Mouse (Mus musculus): ENCODE data around the gene Ttc27. TPM values are rescaled to one million over a fixed set of nuclear protein-coding genes. Genes with fewer than 3 reads are reported as not detected.
A peak's percentile ranks its signal among the peaks of the same experiment; 100 is the strongest.

Ttc27 gene
- polyA plus RNA-seq, 1 experiment from 2014 or later: 19.8 TPM

DNA sequence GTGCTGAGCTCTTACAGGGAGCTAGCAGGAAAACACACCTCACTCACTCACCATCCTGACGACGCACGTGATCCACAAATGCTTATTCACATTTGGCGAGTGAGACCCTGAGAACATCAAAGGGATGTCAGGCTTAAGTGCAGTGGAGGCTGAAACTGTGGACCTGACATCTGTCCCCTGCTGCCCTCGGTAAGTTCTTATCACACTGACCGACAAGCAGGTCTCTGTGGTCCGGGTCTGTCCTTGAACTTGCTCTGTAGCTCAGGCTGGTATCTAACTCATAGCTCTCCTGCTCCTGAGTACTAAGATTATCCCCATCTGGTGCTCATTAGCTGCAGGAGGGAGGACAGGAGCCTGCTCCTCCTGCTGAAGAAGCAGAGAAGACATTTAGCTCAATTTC is 162.2 kb downstream of the Ttc27 start:
- Histone ChIP-seq H3K27ac (ENCODE audit: low read length) (no peak overlapping the region), H3K36me3 (ENCODE audit: control insufficient read depth, insufficient read depth, low read length) (no peaks in the 10 kb centered on the region), H3K4me1 (ENCODE audit: control insufficient read depth, insufficient read depth, low read length) (no peaks in the 10 kb centered on the region), H3K9ac (ENCODE audit: low read depth, low read length) (no peak overlapping the region), H3K4me3 (ENCODE audit: low read length) (no peak overlapping the region), H3K27me3 (replicated peaks; ENCODE audit: control insufficient read depth, insufficient read depth, low read length) (no peaks in the 10 kb centered on the region), H3K4me2 (ENCODE audit: low read depth, low read length) (no peak overlapping the region), H3K9me3 (ENCODE audit: control insufficient read depth, low read length) (no peaks in the 10 kb centered on the region)
- ATAC-seq: no peak
- 41% methylated on average over 7 of the region's 7 CpGs for WGBS

DNA sequence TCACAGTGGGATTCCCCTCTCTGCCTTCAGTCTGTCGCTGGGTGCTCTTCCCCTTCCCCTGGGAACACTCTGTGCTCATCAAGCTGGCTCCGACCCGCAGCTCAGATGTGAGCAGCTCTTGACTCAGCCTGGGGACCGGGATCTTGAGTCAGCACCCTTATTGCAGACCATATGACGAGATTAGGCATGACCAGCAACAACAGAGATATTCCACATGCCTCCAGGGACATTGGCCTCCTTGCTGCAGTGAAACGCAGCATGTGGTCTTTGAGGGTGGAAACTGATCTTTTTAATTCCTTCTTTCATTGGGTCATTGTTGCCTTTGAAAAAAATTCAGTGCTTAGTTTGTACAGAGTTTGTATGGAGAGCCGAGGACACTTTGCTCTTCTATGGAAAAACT is 169.5 kb downstream of the Ttc27 start:
- Histone ChIP-seq H3K27ac (ENCODE audit: low read length) (no peak overlapping the region), H3K36me3 (ENCODE audit: control insufficient read depth, insufficient read depth, low read length) (no peaks in the 10 kb centered on the region), H3K27me3 (replicated peaks; ENCODE audit: control insufficient read depth, insufficient read depth, low read length) (no peaks in the 10 kb centered on the region), H3K9ac (ENCODE audit: low read depth, low read length) (no peak overlapping the region), H3K4me3 (ENCODE audit: low read length) (no peak overlapping the region), H3K4me2 (ENCODE audit: low read depth, low read length) (no peak overlapping the region), H3K4me1 (ENCODE audit: control insufficient read depth, insufficient read depth, low read length) (no peaks in the 10 kb centered on the region), H3K9me3 (ENCODE audit: control insufficient read depth, low read length) (no peaks in the 10 kb centered on the region)
- no peak for ATAC-seq
- 77% methylated on average over 7 of the region's 7 CpGs for WGBS

- Histone ChIP-seq H3K27ac (ENCODE audit: low read length) (no peak overlapping the region), H3K9me3 (ENCODE audit: control insufficient read depth, low read length) (no peaks in the 10 kb centered on the region), H3K36me3 (ENCODE audit: control insufficient read depth, insufficient read depth, low read length) (no peaks in the 10 kb centered on the region), H3K4me1 (ENCODE audit: control insufficient read depth, insufficient read depth, low read length) (no peaks in the 10 kb centered on the region), H3K4me2 (ENCODE audit: low read depth, low read length) (no peak overlapping the region), H3K27me3 (replicated peaks; ENCODE audit: control insufficient read depth, insufficient read depth, low read length) (no peaks in the 10 kb centered on the region), H3K4me3 (ENCODE audit: low read length) (no peak overlapping the region), H3K9ac (ENCODE audit: low read depth, low read length) (no peak overlapping the region)
- WGBS: 71% methylated on average over 11 of the region's 11 CpGs
- no peak for ATAC-seq
Measured at GRCm38 (mm10) chr17:74888836-74889534, 171.5 kb downstream of the Ttc27 start.

DNA sequence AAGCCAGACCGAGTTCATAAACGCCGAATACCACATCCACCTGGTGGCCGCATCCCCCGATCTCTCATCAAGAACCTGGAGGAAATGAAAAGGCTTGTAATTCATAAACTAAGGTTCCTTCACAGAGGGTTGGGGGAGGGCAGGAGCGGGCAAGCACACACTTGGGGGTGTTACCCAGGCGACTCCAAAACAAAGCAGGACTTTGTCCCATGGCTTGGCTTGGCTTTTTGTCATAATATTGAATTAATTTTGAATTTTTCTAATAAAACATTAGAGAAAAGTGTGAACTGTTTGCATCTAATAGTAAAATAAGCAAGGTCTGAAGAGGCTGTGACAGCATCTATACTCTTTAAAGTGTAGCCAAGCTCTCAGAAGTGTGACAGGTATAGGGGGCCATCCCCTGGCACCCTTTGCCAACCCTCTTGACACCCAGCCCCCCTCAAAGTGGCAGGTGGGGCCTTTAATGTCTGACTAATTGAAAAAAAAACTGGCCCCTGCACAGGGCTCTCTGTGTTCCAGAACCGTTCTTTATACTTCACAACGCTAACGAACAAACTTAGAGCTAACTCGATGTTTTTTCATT is 172.1 kb downstream of the Ttc27 start:
- Histone ChIP-seq H3K4me1 (ENCODE audit: control insufficient read depth, insufficient read depth, low read length) (no peaks in the 10 kb centered on the region), H3K9ac (ENCODE audit: low read depth, low read length) (no peak overlapping the region), H3K4me3 (ENCODE audit: low read length) (no peak overlapping the region), H3K4me2 (ENCODE audit: low read depth, low read length) (no peak overlapping the region), H3K36me3 (ENCODE audit: control insufficient read depth, insufficient read depth, low read length) (no peaks in the 10 kb centered on the region), H3K27ac (ENCODE audit: low read length) (no peak overlapping the region), H3K27me3 (replicated peaks; ENCODE audit: control insufficient read depth, insufficient read depth, low read length) (no peaks in the 10 kb centered on the region), H3K9me3 (ENCODE audit: control insufficient read depth, low read length) (no peaks in the 10 kb centered on the region)
- no peak for ATAC-seq
- 75% methylated on average over 11 of the region's 11 CpGs for WGBS

GRCm38 (mm10) chr17:74902453-74902852 is 184.9 kb downstream of the Ttc27 start:
- no peak overlapping the region for H3K4me2 ChIP-seq (ENCODE audit: low read depth, low read length)
- ATAC-seq: no peak
- no peak overlapping the region for H3K27ac ChIP-seq (ENCODE audit: low read length)
- 0 out of 2 replicates have a peak, but pooled peaks cover 3% of the 10 kb centered on the region for H3K4me1 ChIP-seq (ENCODE audit: control insufficient read depth, insufficient read depth, low read length)
- H3K4me3 ChIP-seq (ENCODE audit: low read length): no peak overlapping the region
- H3K36me3 ChIP-seq (ENCODE audit: control insufficient read depth, insufficient read depth, low read length): no peaks in the 10 kb centered on the region
- peaks cover 5% of the 10 kb centered on the region; the same call in 1 of the 2 replicates for H3K9me3 ChIP-seq (ENCODE audit: control insufficient read depth, low read length)
- H3K9ac ChIP-seq (ENCODE audit: low read depth, low read length): no peak overlapping the region
- 95% methylated on average over 7 of the region's 7 CpGs for WGBS
- no peaks in the 10 kb centered on the region for H3K27me3 ChIP-seq (replicated peaks; ENCODE audit: control insufficient read depth, insufficient read depth, low read length)

DNA sequence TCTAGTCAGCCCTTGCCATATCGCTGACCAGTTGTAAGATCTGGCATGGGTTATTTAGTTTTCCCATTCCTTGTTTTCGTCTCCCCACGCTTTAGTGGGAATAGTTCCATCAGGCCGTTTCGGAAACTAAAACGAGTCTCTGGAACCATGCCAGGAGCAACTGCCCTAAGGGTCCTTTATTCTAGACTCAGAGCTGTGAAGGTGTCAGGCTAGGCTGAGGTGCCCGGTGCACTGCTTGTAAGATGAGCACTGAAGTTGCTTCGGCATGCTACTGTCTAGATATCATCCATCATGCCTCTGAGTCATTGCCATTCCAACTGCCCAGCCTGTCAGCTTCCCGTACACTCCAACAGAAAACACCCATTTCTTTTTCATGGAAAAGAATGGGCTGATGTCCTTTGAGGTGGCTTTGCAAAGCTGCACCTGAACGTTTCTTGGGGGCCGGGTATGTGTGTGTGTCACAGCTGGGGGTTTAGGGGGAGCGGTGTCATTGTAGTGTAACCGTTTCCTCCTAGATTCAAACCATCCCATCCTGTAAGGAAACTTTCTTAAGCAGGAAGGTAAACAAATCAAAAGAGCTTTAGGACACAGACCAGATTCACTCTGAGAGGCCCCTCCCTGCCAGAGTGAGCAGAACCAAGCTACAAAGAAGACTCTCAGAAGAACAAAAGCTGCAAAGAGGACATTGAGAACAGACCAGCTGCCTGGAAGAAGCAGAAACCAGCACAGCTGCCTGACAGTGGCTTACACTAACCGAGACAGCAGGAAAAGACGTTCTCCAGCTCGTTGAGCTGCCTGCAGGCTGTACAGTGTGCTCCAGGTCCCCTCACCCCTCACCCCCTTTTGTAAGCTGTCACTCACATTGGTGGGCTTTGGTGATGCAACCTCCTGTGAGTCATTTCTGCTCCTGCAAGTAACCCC is 186.1 kb downstream of the Ttc27 start:
- Histone ChIP-seq H3K9ac (ENCODE audit: low read depth, low read length) (no peak overlapping the region; the same call in 1 of the 2 replicates), H3K27ac (ENCODE audit: low read length) (0 out of 2 replicates have a peak overlapping the region, but pooled peaks have one; percentile 14), H3K9me3 (ENCODE audit: control insufficient read depth, low read length) (peaks cover 5% of the 10 kb centered on the region; the same call in 1 of the 2 replicates), H3K27me3 (replicated peaks; ENCODE audit: control insufficient read depth, insufficient read depth, low read length) (no peaks in the 10 kb centered on the region), H3K36me3 (ENCODE audit: control insufficient read depth, insufficient read depth, low read length) (no peaks in the 10 kb centered on the region), H3K4me1 (ENCODE audit: control insufficient read depth, insufficient read depth, low read length) (0 out of 2 replicates have a peak, but pooled peaks cover 3% of the 10 kb centered on the region), H3K4me2 (ENCODE audit: low read depth, low read length) (peak overlapping the region; percentile 7; the same call in 1 of the 2 replicates), H3K4me3 (ENCODE audit: low read length) (no peak overlapping the region)
- 35% methylated on average over 16 of the region's 16 CpGs for WGBS
- ATAC-seq: peak; percentile 69

DNA sequence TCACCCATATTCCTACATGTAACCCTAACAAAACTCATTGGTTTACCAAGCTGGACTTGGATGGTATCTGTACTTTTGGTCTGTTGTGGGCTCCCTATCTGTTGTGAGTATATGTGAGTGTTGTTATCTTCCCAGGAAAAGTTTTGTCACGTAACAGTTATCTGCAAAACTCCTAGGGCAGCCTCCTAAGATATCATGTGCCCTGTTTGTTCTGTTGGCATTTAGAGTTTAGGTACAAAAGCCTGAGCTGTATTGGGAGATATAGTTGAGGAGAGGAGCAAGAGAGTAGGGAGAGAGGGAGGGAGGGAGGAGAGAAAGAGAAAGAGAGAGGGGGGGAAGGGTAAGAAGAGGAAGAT is 186.8 kb downstream of the Ttc27 start:
- no peak overlapping the region; the same call in 1 of the 2 replicates for H3K9ac ChIP-seq (ENCODE audit: low read depth, low read length)
- H3K9me3 ChIP-seq (ENCODE audit: control insufficient read depth, low read length): peaks cover 5% of the 10 kb centered on the region; the same call in 1 of the 2 replicates
- H3K27me3 ChIP-seq (replicated peaks; ENCODE audit: control insufficient read depth, insufficient read depth, low read length): no peaks in the 10 kb centered on the region
- H3K27ac ChIP-seq (ENCODE audit: low read length): 0 out of 2 replicates have a peak overlapping the region, but pooled peaks have one; percentile 14
- ATAC-seq: no peak
- no peaks in the 10 kb centered on the region for H3K36me3 ChIP-seq (ENCODE audit: control insufficient read depth, insufficient read depth, low read length)
- WGBS: 78% methylated on average over 1 of the region's 1 CpGs
- 0 out of 2 replicates have a peak, but pooled peaks cover 3% of the 10 kb centered on the region for H3K4me1 ChIP-seq (ENCODE audit: control insufficient read depth, insufficient read depth, low read length)
- H3K4me2 ChIP-seq (ENCODE audit: low read depth, low read length): no peak overlapping the region
- no peak overlapping the region for H3K4me3 ChIP-seq (ENCODE audit: low read length)

DNA sequence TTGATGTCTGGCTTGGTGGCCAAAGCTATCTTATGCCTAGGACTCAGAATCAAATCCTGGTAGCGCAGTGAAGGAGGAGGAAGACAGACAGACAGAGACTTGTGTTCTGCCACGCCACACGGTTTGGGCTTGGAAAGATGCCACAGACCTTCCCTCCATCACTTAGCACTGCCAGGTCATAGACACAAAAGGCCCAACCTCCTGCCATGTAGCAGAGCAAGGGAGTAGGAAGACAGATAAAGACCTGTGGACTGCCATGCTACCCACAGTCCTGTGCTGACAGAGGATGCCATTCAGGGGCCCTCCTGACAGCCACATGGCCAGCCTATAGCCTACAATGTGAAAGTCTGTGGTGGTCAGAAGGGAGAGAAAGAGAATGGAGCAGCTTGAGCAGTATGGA is 187.4 kb downstream of the Ttc27 start:
- WGBS: 92% methylated on average over 3 of the region's 3 CpGs
- no peak for ATAC-seq
- no peak overlapping the region for H3K27ac ChIP-seq (ENCODE audit: low read length)

GRCm38 (mm10) chr17:74912995-74913394 is 195.5 kb downstream of the Ttc27 start:
- H3K36me3 ChIP-seq (ENCODE audit: control insufficient read depth, insufficient read depth, low read length): no peaks in the 10 kb centered on the region
- H3K4me2 ChIP-seq (ENCODE audit: low read depth, low read length): no peak overlapping the region
- no peak for ATAC-seq
- no peak overlapping the region for H3K27ac ChIP-seq (ENCODE audit: low read length)
- H3K4me1 ChIP-seq (ENCODE audit: control insufficient read depth, insufficient read depth, low read length): no peaks in the 10 kb centered on the region
- no peak overlapping the region for H3K9ac ChIP-seq (ENCODE audit: low read depth, low read length)
- 93% methylated on average over 2 of the region's 2 CpGs for WGBS
- no peak overlapping the region for H3K4me3 ChIP-seq (ENCODE audit: low read length)
- H3K9me3 ChIP-seq (ENCODE audit: control insufficient read depth, low read length): peaks cover 4% of the 10 kb centered on the region; the same call in 1 of the 2 replicates
- H3K27me3 ChIP-seq (replicated peaks; ENCODE audit: control insufficient read depth, insufficient read depth, low read length): no peaks in the 10 kb centered on the region

More for the DNA sequence above, 187.4 kb downstream of the Ttc27 start:
- H3K36me3 ChIP-seq (ENCODE audit: control insufficient read depth, insufficient read depth, low read length): no peaks in the 10 kb centered on the region
- no peak overlapping the region for H3K4me2 ChIP-seq (ENCODE audit: low read depth, low read length)
- no peak overlapping the region for H3K4me3 ChIP-seq (ENCODE audit: low read length)
- H3K9ac ChIP-seq (ENCODE audit: low read depth, low read length): no peak overlapping the region
- H3K4me1 ChIP-seq (ENCODE audit: control insufficient read depth, insufficient read depth, low read length): 0 out of 2 replicates have a peak, but pooled peaks cover 3% of the 10 kb centered on the region
- H3K9me3 ChIP-seq (ENCODE audit: control insufficient read depth, low read length): peaks cover 5% of the 10 kb centered on the region; the same call in 1 of the 2 replicates
- no peaks in the 10 kb centered on the region for H3K27me3 ChIP-seq (replicated peaks; ENCODE audit: control insufficient read depth, insufficient read depth, low read length)

All from intestine, embryonic 16.5 days (tissue).